Mouse (Mus musculus) frontal cortex, postnatal 36 days (tissue): ENCODE data around the gene Ear6.
A peak's percentile ranks its signal among the peaks of the same experiment; 100 is the strongest.
"Not testable (repeated sequence)": the region's sequence is repeated elsewhere in the genome, so short reads cannot be mapped to it uniquely, and the experiment has no call there.

Source experiments
- DNase-seq, 2 experiments: peaks; one replicate each; pipeline ENCODE4 v3.0.0; 2022; ENCODE audit warnings: low spot score in 2 of 2

Ear6 gene

DNA sequence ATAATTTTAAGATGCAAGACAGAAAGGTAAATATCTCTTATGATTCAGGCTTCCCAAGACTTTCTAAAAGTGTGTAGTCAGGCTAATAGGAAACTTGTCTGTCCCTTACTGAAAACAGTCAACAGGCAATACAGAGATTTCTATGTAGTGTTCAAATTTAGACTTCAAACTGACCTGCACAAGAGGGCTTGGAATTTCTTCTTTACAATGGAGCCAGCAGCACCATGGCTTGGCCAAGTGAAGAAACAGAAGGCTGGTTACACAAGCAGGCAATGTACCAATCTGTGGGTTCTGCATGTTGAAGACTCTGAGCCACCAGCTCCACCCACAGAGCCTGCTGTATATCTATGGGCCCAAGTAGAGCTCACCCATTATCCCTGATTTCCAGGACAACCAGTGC is at the start of gene Ear6:
Ear6 (plus strand) TSS at position 301 of the 400 bp plus-strand sequence.
- no peak for DNase-seq

DNA sequence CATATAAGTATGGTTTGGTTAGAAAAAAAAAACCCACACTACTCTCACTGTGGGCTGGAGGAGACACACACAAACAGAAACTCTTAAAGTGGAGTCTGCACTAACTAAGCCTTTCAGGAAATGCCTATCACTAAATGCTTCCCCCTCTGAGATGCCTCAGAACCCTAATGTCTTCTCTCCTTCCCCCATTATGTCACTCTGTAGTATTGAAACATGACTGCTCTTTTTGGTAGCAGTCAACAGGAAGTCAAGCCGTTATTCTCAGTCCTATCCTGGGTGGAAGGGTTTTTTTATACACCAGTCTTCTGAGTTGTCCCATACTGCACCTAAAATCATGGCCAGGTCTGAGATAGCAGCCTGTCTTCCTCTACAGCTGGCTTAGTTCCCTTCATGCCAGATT is 26.9 kb upstream of the Ear6 start:
- DNase-seq, result no peak

DNA sequence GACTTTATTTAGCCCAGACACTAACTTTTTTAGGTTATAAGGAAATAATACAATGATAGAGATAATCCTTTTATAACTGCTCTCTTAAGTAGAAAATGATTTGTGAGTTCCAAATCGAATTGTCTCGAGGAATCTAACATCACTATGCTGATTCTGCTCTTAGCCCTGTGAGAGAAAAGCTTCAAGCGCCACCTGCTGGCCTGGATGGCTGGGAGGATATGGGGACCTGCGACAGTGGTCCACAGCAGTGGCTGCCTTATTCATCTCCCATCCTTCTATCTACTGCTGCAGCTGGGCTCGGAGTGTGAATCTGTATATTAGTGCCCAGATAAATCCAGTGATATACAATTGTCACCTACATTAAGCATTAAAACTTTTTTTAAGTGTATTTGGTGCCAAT is 25.7 kb upstream of the Ear6 start:
- DNase-seq, result not testable (repeated sequence)

DNA sequence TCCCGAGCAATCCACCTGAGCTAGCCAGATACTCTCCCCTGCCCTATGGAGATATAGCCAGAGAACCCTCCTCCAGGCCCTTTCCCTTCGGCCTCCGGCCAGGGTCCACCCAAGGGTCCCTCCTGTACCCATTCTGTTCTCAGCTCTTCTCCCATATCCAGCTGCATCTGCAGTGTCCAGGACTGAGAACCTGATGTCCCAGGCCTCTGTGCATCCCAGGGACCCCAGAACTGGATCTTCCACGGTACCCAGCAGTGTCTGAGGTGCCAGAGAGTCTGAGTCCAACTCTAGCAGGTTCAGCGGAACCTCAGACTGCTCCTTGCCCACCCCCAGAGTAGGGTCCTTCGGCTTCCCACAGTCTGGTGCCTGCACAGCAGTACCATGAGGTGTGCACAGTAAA is 24.3 kb upstream of the Ear6 start:
- DNase-seq, result no peak

DNA sequence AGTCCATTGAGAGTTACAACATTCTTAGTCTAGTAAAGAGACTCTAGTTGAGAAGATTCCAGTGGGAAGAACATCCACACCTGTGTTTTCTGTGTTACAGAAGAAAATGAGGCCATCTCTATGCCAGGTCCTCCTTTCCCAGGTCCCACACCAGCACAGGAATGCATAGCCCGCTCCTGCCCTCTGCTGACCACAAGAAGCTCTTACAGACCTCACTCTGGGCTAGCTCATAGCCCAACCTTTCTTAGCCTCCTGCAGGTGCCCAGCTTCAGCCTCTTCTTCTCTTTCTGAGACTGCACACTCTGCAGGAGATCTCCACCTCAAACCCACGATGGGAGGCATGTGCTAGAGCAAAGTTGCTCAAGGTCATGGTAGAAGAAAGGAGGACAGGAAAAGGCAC is 15.0 kb upstream of the Ear6 start:
- DNase-seq, result not testable (repeated sequence)

DNA sequence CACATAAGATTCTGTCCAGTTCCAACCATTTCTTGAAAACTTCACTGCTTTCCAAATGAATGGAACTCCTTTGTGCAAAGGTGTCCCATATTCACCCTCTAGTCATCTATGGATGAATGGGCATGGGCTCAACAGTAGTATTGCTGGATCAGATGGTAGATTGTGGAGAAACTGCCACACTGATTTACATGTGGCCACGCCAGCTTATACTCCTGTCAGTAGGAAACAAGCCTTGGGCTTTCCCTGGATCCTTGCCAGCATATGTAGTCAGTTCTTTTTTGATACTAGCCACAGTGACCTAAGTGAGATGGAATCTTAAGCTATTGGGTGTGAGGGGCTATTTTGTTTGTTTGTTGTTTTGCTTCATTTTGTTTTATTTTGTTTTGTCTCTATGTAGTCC is 11.2 kb upstream of the Ear6 start:
- DNase-seq, result no peak

DNA sequence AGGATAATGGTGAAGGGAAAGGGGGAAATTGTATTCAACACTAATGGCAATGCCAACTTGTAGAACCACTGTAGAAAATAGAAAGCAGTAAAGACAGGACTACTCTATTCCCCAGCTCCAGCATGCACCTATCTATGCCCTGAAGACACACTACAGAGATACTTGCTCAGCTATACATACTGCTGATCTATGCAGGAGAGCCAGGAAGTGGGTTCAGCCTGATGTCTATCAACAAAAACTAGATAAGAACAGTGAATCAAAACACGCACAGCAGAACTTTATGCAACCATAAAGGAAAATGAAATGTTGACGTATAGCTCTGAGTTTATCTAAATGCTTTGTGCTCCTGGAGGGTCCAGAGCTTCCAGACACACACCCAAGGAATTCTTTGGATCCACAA is 10.7 kb upstream of the Ear6 start:
- no peak for DNase-seq

DNA sequence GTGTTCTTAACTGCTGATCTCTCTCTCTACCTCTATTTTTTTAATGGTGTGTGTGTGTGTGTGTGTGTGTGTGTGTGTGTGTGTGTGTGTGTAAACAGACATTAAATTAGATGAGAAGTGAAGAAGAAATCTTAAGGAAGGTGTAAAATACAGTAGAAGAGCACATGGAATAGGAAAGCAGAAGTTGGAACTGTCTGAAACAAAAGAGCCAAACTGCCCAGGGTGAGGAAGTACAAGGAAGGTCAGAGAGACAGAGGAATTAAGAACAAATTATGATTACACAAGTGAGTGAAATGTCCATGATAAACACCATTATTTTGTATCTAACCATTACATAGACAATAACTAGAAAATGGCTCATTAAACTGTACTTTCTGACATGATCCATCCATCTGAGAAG is 9.6 kb upstream of the Ear6 start:
- DNase-seq, result no peak

DNA sequence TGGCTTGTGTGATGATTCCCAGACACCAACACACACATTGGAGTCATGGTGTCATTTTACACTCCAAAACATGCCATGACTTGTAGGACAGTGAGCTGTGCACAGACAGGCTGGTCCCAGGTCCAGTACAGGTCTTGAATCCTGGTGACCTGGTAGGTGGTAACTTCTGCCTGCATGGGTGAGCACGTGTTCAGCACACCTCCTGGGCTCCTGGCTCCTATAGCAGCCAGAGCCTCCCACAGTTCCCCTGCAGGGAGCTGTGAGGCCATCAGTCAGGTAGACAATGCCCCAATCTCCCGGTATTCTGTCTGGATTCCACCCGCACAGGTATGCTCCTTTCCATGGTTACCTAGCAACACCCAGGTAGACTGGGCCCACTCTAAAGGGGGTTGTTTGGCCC is 6.9 kb upstream of the Ear6 start:
- DNase-seq, result no peak

DNA sequence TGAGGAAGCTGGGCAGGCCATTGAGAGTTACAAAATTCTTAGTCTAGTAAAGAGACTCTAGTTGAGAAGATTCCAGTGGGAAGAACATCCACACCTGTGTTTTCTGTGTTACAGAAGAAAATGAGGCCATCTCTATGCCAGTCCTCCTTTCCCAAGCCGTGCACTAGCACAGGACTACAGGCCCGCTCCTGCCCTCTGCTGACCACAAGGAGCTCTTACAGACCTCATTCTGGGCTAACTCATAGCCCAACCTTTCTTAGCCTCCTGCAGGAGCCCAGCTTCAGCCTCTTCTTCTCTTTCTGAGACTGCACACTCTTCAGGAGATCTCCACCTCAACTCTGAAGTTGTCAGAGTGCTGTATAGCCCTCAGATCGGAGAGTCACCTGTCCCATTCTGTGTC is 2.5 kb upstream of the Ear6 start:
- not testable (repeated sequence) for DNase-seq

DNA sequence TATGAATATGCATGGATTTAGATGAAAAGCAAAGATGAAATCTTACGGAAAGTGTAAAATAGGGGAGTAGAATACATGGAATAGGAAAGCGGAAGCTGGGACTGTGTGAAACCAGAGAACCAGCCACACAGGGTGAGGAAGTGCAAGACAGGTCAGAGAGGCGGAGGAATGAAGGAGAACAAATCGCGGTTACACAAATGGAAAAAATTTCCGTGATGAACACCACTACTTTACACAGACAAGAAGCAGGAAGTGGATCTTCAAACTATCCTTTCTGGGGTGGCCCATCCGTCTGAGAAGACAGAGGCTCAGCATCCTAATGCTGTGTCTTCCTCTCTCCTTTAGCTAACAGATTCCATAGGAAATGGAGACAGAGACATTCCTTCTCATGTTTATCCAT is 1.8 kb downstream of the Ear6 start:
- not testable (repeated sequence) for DNase-seq

DNA sequence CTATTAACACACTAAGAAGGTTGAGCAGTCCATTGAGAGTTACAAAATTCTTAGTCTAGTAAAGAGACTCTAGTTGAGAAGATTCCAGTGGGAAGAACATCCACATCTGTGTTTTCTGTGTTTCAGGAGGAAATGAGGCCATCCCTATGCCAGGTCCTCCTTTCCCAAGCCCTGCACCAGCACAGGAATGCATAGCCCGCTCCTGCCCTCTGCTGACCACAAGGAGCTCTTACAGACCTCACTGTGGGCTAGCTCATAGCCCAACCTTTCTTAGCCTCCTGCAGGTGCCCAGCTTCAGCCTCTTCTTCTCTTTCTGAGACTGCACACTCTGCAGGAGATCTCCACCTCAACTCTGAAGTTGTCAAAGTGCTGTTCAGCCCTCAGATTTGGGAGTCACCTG is 10.1 kb downstream of the Ear6 start:
- peak in 1 of 2 experiments; percentile 11 for DNase-seq

DNA sequence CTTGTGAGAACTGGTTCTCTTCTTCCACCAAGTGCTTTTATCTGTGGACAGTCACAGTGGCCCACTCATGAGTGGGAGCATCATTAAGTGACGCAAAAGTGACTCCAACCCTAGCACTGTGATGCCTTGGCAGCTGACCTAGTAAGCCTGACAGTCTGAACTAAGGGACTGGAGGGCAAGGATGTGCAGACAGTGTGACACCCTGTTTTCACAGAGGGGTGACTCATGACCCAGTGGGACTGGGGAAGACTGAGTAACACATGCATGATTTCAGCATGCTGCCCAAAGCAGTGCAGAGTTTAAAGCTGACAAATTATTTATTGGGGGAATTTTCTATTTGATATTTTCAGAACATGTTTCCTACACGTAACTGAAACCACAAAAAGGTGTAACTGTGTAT is 17.3 kb downstream of the Ear6 start:
- no peak for DNase-seq

DNA sequence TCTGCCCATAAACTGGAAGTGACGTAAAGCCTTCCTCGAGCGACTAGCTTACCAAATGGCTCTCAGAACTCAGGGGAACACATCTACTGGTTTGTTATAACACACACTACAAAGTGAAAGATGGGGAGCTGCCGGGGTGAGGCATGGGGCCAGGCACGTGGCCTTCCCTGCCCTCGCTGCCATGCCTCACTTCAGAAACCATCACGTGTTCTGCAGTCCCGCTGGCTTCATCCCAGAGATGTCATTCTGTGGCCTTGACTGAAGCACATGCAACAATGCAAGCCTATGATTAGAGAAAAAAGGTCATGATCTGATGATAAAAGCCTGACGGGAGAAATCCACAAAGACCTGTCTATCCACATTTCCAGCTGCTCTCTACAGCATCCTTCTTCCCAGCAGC is 18.2 kb downstream of the Ear6 start:
- no peak for DNase-seq

DNA sequence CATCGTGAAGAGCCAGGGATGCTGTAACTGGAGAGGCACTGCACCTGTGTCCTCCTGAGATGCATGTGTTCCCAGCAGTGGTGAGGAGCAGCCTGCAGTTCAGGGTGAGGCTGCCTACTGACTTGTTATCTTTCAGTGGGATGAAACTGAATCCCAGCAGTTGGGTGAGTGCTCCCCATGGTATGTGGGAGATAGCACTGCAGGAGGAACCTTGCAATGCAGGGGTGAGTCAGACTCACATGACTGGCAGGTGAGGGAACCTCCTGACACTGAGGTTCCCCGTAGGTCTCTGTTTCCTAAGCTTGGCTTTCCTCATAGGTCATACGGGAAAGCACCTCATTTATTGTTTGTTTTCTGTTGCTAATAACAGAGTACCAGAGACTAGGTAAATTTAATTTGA is 24.0 kb downstream of the Ear6 start:
- DNase-seq, result no peak

DNA sequence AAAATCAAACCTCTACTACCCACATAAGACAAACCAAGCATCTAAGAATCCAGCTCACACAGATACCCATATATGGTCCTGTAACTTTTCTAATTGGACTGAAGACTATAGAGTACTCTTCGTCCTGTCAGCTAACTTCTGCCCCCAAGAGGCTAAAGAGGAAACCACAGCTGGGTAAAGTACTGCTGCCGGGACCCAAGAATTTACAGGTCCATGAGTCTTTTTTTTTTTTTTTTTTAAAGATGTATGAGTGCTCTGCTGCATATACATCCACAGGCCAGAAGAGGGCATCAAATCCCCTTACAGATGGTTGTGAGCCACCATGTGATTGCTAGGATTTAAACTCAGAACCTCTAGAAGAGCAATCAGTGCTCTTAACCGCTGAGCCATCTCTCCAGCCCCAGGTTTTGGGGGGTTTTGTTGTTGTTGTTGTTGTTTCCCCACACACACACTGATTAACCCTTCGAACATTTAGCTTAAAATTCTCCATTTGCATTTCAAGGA is 30.1 kb downstream of the Ear6 start:
- peak; percentile 30 to 79 for DNase-seq

DNA sequence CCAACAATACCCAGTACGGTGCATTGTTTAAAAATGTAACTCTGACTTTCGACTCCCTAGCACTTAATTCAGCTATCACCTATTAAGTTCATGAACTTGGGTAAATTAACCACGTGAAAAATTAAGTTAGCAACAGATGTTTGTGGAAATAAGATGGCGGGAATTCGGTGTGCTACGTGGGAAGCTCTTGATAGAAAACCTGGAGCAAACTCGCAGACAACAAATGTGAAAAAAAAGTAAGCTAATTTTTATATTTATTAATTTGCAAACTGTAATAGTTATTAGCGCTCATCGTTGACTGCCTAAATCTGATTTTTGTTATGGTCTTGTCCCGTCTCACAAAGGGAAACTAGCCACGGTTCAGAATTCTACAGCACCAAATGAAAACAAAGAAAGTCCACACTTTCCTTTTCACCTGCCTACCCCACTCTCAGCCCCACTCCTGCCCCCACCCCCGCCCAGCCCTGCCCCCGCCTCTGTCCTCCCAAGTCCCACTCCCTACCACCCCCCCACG is 30.6 kb downstream of the Ear6 start:
- no peak for DNase-seq

DNA sequence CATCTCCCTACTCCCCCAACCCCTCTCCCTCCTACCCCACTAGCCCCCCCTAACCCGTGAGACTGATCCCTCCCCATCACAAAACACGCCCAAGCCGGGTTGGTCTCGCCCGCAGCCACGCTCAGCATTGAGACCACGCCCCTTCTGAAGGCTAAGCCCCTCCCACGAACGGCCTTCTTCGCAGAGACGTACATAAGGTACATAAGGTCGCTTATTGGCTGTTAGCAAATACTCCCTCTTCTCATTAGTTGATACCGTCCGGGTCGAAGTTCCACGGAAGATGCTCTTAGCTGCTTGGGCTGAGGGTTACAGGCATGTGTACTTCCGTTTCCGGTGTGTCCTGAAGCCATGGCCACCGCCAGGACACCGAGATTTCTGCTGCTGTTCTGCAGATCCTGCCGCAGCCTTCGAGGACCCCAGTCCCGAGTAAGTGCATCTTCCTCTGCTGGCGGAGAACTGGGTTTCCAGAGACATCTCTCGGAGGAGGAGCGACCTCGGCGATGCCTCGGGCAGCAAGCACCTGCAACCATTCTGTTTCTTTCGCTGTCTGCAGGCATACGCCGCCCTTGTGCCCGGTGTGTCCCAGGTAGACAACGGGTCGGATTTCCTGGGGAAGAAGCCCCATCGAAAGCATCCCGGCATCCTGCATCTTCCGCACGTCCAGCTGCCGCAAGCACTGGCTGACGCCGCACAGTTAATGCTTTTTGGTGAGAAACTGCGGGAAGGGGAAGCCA is 31.3 kb downstream of the Ear6 start, which contains the start of gene Mettl17:
Mettl17 (plus strand) TSS at position 245 of the 734 bp plus-strand sequence.
- peak; percentile 86 to 93 for DNase-seq

DNA sequence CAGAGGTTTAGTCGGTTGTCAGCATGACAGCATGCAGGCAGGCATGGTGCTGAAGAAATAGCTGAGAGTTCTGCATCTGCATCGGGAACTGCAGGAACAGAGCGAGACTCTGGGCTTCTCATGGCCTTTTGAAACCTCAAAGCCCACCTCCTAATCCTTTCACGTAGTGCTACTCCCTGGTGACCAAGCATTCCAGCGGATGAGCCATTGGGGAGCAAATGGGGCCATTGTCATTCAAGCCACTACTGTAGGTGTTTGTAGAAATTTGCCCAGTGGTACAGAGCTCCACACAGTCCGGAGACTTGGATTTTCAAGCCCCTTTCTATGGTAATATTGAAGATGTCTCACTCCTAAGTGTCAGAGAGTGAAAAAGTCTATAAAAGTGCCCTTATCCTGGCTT is 32.6 kb downstream of the Ear6 start:
- no peak for DNase-seq

DNA sequence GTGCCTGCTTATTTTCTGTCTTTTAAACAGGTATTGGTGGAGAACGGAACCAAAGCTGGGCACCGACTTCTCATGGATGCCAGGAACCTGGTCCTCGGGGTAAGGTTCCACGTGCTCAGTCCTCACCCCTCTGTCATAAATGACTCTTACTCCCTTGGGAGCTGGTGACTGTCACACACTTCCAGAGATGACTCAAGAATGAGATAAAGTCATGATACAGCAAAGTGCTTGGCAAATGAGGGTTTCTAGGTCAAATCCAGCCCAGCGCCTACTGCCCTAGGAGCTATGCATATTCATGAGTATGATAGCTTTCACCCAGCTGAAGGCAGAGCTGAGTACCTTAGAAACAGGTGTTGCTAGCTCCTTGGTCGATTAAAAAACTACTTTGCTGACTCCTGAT is 36.3 kb downstream of the Ear6 start:
- DNase-seq, result no peak

DNA sequence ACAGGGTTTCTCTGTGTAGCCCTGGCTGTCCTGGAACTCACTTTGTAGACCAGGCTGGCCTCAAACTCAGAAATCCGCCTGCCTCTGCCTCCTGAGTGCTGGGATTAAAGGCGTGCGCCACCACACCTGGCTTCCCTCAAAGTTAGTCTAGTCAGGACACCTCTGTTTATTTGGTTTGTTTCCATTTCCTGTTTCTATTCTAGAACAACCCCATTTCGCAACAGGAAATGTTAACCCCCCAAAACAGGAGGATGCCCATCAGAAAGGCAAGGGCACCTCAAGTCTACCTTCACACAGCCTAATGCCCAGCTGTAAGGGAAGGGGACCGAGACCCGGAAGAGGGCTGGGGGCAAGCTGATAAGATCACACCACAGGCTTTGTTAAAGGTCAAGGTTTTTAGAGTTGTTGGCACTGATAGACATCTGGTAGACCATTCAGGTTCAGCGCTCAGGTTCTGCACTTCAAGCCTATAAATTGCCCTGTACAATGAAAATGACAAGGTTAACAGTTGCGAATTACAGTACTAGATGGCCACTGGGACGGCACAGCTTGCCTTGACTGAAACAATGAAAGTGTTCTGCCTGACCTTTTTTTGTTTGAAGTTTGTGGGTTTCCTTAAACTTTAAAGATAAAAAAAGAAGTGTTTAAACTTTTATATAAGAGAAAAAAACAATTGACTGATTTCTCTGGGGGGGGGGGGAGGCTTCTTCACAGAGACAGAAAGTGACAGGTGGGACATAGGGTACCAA is 38.9 kb downstream of the Ear6 start, which contains the start of gene Slc39a2:
Slc39a2 (plus strand) TSS at position 699 of the 749 bp plus-strand sequence.
- DNase-seq, result no peak

DNA sequence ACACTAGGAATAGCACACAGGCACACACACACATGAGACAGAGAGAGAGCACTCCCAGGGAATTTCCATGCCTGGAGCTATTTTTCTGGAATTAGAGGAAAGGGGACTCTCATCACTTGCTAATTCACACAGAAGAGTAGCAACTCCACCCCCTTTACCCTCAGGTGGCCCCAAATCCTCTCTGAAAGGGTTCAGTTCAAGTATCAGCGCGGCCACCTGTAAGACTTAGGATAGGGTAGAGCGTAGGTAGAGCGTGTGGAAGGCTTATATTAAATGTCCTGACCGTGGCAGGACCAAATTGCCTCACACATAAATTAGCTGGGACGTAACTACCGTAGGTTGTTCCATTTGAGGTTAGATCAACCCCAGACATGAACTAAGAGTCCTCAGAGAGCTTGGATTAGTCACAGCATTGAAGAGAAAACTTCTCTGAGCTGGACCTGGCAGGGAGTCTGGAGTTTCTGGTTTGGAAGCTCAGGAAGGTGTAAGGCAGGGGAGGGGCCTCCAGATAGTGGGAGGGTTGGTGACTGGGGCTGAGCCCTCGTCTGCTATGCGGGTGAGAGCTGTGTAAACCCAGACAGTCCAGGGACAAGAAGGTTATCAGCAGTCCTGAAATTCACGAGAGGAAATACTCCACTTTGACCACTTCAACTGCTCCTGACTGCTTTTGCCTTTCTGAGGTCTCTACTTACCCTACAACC is 39.7 kb downstream of the Ear6 start:
- no peak for DNase-seq
